Mouse (Mus musculus): ENCODE data around the gene Nkx6-2. TPM values are rescaled to one million over a fixed set of nuclear protein-coding genes. Genes with fewer than 3 reads are reported as not detected.

Gene Nkx6-2
- 12.6 and 14.2 TPM in 2 replicates for polyA plus RNA-seq (2012; rRNA removed)

DNA sequence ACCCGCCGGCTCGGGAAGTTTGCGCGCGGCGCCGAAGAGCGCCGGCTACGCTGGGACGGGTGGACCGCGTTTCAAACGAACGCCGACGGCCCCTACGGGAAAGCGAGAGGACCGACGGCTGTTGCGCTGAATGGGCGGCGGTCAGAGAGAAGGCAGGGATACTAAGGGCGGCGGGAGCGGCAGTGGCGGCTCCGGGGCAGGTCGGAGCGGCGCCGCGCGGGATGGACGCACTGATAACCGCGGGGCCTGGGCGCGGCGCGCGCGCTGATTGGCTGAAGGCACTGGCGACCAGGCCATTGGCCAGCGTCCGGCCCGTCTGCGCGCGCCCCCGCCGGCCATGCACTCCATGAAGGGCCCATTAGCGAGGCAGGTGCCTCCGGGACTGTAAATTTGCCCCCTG is at the start of gene Nkx6-2:
TSS of gene Nkx6-2 (minus strand) at position 203 of the 400 bp plus-strand sequence.
- TF ChIP-seq CTCF (IDR thresholded peaks at IDR 0.05; ENCODE audit: borderline replicate concordance, control insufficient read depth, extremely low read depth, insufficient read depth, low read length, poor library complexity): no peak
- no peak for TF ChIP-seq POLR2A (IDR thresholded peaks at IDR 0.05; ENCODE audit: control insufficient read depth, extremely low read depth, insufficient read depth, low read length, poor library complexity)
- no peak within 1 kb of the TSS for H3K27ac ChIP-seq (ENCODE audit: control insufficient read depth, insufficient read depth, low read length)
- no peak for DNase-seq
- H3K27me3 ChIP-seq (ENCODE audit: control insufficient read depth, insufficient read depth, low read length): peaks cover 19% of the 10 kb centered on the region; the same call in 1 of the 2 replicates
- H3K4me3 ChIP-seq (ENCODE audit: control insufficient read depth, insufficient read depth, low read length): no peak within 1 kb of the TSS
- H3K4me1 ChIP-seq (replicated peaks; ENCODE audit: control insufficient read depth, insufficient read depth, low read length): no peaks in the 10 kb centered on the region
- WGBS: 3% methylated on average over 55 of the region's 56 CpGs
- no peaks in the 10 kb centered on the region for H3K36me3 ChIP-seq (ENCODE audit: control insufficient read depth, insufficient read depth, low read length)

DNA sequence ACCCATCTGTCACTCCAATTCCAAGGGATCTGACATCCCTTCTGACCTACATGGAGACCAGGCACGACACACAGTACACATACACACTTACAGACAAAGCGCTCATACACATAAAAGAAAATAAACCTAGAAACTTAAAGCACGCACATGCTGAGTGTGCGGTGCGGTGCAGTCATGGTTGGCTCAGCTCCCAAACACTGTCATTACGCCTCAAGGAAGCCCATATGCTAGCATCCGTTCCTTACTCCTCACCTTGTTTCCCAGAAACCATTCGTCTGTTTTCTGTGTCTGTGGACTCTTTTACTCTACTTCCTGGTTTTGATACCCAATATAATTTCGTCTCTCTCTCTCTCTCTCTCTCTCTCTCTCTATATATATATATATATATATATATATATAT is 42.6 kb upstream of the Nkx6-2 start:
- no peaks in the 10 kb centered on the region for H3K36me3 ChIP-seq (ENCODE audit: control insufficient read depth, insufficient read depth, low read length)
- no peak overlapping the region for H3K4me3 ChIP-seq (ENCODE audit: control insufficient read depth, insufficient read depth, low read length)
- TF ChIP-seq CTCF (IDR thresholded peaks at IDR 0.05; ENCODE audit: borderline replicate concordance, control insufficient read depth, extremely low read depth, insufficient read depth, low read length, poor library complexity): no peak
- no peak for TF ChIP-seq POLR2A (IDR thresholded peaks at IDR 0.05; ENCODE audit: control insufficient read depth, extremely low read depth, insufficient read depth, low read length, poor library complexity)
- no peak for DNase-seq
- H3K4me1 ChIP-seq (replicated peaks; ENCODE audit: control insufficient read depth, insufficient read depth, low read length): no peaks in the 10 kb centered on the region
- no peak overlapping the region for H3K27ac ChIP-seq (ENCODE audit: control insufficient read depth, insufficient read depth, low read length)
- H3K27me3 ChIP-seq (ENCODE audit: control insufficient read depth, insufficient read depth, low read length): no peaks in the 10 kb centered on the region
- WGBS: 74% methylated on average over 9 of the region's 9 CpGs

DNA sequence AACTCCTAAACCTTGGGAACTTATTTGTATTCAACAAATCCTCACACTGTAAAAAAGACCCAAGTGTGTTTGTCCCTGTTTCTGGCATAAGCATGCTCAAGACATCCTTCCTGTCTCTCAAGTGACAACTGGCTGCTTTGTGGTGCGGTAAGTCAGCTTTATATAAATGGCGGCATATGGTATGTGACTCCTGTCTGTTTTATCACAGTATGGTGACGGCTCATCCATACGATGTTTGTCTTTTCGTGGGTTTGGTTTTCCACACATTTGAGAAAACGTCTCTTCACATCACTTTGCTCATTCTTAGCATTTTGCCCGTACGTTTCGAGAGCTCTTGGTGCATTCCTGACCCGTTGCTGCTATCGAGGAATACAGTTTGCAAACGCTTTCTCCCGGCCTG is 40.0 kb upstream of the Nkx6-2 start:
- Histone ChIP-seq H3K4me3 (ENCODE audit: control insufficient read depth, insufficient read depth, low read length) (no peak overlapping the region), H3K27me3 (ENCODE audit: control insufficient read depth, insufficient read depth, low read length) (no peaks in the 10 kb centered on the region), H3K36me3 (ENCODE audit: control insufficient read depth, insufficient read depth, low read length) (no peaks in the 10 kb centered on the region), H3K27ac (ENCODE audit: control insufficient read depth, insufficient read depth, low read length) (no peak overlapping the region), H3K4me1 (replicated peaks; ENCODE audit: control insufficient read depth, insufficient read depth, low read length) (no peaks in the 10 kb centered on the region)
- TF ChIP-seq CTCF (IDR thresholded peaks at IDR 0.05; ENCODE audit: borderline replicate concordance, control insufficient read depth, extremely low read depth, insufficient read depth, low read length, poor library complexity): no peak
- no peak for TF ChIP-seq POLR2A (IDR thresholded peaks at IDR 0.05; ENCODE audit: control insufficient read depth, extremely low read depth, insufficient read depth, low read length, poor library complexity)
- DNase-seq: no peak
- 92% methylated on average over 13 of the region's 13 CpGs for WGBS

DNA sequence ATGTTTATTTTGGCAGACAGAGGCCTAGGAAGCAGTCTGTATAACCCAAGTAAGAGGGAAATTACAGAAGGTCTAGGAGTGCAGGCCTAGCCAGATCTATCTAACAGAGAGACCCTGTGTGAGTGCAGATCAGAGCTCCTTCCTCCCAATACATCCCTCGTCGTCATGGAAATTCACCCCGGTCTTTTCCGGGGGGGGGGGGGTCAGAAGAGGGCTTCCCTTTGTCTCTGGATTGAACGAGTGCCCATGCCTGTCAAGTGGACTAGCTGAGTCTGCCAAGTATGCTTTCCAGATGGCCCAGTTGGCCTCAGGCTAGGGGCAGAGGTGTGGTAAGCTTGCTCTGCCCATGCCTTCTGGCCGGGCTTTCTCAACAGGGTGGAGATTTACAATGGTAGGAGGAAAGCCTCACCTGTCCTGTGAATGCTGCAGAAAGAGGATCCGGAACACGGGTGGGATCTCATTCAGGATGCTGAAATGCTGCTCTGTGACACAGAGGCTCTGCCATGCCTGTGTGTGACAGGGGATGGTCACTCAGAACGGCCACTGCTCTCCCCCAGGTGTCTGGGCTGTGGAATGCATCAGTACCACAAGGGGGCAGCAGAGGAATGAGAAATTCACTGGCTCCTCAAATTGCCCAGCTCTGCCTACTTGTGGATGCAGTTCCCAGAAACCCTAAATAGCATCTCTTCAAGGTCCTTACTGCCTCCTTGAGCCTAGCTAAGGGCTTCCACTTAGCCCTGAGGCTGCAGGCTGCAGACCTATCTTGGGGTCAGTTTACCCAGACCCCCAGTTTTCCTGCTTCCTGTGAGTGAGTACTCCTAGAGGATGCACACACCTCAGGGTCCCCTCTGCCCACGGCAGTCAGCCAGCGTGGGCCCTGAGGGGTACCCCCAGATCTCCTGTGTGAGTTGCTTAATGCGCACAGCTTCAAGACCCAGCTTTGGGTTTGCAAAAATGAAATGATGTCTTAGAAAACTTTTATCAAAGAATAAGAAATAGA is 33.5 kb upstream of the Nkx6-2 start:
- Histone ChIP-seq H3K4me1 (replicated peaks; ENCODE audit: control insufficient read depth, insufficient read depth, low read length) (no peaks in the 10 kb centered on the region), H3K27me3 (ENCODE audit: control insufficient read depth, insufficient read depth, low read length) (no peaks in the 10 kb centered on the region), H3K36me3 (ENCODE audit: control insufficient read depth, insufficient read depth, low read length) (no peaks in the 10 kb centered on the region), H3K4me3 (ENCODE audit: control insufficient read depth, insufficient read depth, low read length) (no peak overlapping the region), H3K27ac (ENCODE audit: control insufficient read depth, insufficient read depth, low read length) (no peak overlapping the region)
- 63% methylated on average over 12 of the region's 12 CpGs for WGBS
- no peak for TF ChIP-seq POLR2A (IDR thresholded peaks at IDR 0.05; ENCODE audit: control insufficient read depth, extremely low read depth, insufficient read depth, low read length, poor library complexity)
- TF ChIP-seq CTCF (IDR thresholded peaks at IDR 0.05; ENCODE audit: borderline replicate concordance, control insufficient read depth, extremely low read depth, insufficient read depth, low read length, poor library complexity): no peak
- peak; percentile 42 for DNase-seq

DNA sequence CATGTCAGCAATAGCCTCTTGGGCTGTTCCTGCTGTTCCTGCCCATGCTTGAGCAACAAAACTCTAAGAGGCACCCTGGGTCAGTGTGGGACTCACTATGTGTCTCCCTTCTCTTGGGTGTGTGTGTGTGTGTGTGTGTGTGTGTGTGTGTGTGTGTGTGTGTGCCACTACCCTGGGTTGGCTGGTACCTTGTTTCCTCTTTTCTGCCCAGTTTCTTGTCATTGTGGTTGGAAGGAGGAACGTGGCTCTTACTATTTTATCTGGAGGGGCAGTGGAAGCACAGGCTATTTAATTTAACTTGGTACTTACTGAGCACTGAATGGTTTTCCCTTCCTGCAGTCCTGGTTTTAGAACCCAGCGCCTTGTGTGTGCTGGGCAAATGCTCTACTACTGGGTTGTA is 27.7 kb upstream of the Nkx6-2 start:
- no peak for TF ChIP-seq CTCF (IDR thresholded peaks at IDR 0.05; ENCODE audit: borderline replicate concordance, control insufficient read depth, extremely low read depth, insufficient read depth, low read length, poor library complexity)
- no peak for TF ChIP-seq POLR2A (IDR thresholded peaks at IDR 0.05; ENCODE audit: control insufficient read depth, extremely low read depth, insufficient read depth, low read length, poor library complexity)
- no peaks in the 10 kb centered on the region for H3K27me3 ChIP-seq (ENCODE audit: control insufficient read depth, insufficient read depth, low read length)
- H3K4me1 ChIP-seq (replicated peaks; ENCODE audit: control insufficient read depth, insufficient read depth, low read length): no peaks in the 10 kb centered on the region
- WGBS: 27% methylated on average over 2 of the region's 2 CpGs
- H3K4me3 ChIP-seq (ENCODE audit: control insufficient read depth, insufficient read depth, low read length): no peak overlapping the region
- H3K36me3 ChIP-seq (ENCODE audit: control insufficient read depth, insufficient read depth, low read length): no peaks in the 10 kb centered on the region
- H3K27ac ChIP-seq (ENCODE audit: control insufficient read depth, insufficient read depth, low read length): no peak overlapping the region
- no peak for DNase-seq

DNA sequence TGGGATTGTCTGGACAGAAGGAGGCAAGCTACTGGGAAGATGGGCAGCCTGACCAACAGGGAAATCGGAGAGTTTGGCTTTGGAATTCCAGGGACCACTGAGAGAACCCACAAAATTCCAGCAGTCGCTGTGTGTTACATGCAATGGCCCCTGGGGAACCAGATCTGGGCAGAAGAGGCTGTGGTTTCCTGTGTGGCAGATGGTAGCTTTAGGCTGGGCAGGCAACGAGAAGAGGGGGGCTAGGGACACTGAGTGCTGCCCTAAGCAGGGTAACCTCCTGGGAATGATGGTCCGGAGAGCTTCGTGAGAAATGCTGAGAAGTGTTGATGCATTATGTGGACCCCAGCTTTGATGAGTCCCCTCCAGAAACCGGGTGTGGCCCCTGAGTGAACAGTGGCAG is 13.3 kb upstream of the Nkx6-2 start:
- H3K4me3 ChIP-seq (ENCODE audit: control insufficient read depth, insufficient read depth, low read length): no peak overlapping the region
- no peak for TF ChIP-seq CTCF (IDR thresholded peaks at IDR 0.05; ENCODE audit: borderline replicate concordance, control insufficient read depth, extremely low read depth, insufficient read depth, low read length, poor library complexity)
- no peak for TF ChIP-seq POLR2A (IDR thresholded peaks at IDR 0.05; ENCODE audit: control insufficient read depth, extremely low read depth, insufficient read depth, low read length, poor library complexity)
- no peak for DNase-seq
- 16% methylated on average over 6 of the region's 6 CpGs for WGBS
- H3K4me1 ChIP-seq (replicated peaks; ENCODE audit: control insufficient read depth, insufficient read depth, low read length): no peaks in the 10 kb centered on the region
- H3K36me3 ChIP-seq (ENCODE audit: control insufficient read depth, insufficient read depth, low read length): no peaks in the 10 kb centered on the region
- no peak overlapping the region for H3K27ac ChIP-seq (ENCODE audit: control insufficient read depth, insufficient read depth, low read length)
- H3K27me3 ChIP-seq (ENCODE audit: control insufficient read depth, insufficient read depth, low read length): no peaks in the 10 kb centered on the region
